Mouse (Mus musculus) cerebellum, adult 9-11 months (tissue): Measurements from ENCODE around the gene Zcchc10.
"Not testable (repeated sequence)": the region's sequence is repeated elsewhere in the genome, so short reads cannot be mapped to it uniquely, and the experiment has no call there.

Source experiments
- DNase-seq: peaks from one replicate; pipeline ENCODE4 v3.0.0; 2022

The Zcchc10 gene

DNA sequence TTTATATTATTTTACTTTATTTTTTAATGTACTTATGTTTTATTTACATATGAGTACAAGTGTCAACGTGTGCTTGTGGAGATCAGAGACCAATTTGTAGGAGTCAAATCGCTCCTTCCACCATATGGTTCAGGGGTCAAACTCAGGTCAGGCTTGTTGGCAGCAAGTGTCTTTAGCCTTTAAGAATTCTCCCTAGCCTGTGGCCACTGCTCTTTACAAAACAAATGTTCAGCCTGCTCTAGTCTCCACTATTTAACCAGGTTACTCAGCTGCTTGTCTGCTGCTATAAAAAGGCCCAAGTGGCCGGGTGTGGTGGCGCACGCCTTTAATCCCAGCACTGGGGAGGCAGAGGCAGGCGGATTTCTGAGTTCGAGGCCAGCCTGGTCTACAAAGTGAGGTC, 6.4 kb upstream of the Zcchc10 start:
- no peak for DNase-seq

DNA sequence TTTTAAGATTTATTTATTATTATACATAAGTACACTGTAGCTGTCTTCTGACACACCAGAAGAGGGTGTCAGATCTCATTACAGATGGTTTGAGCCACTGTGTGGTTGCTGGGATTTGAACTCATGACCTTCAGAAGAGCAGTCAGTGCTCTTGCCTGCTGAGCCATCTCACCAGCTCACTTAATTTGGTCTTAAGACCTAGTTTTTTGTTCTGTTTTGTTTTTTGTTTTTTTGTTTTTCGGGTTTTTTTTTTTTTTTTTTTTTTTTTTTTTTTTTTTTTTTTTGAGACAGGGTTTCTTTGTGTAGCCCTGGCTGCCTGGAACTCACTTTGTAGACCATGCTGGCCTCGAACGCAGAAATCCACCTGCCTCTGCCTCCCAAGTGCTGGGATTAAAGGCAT, 5.9 kb upstream of the Zcchc10 start:
- DNase-seq, result not testable (repeated sequence)

DNA sequence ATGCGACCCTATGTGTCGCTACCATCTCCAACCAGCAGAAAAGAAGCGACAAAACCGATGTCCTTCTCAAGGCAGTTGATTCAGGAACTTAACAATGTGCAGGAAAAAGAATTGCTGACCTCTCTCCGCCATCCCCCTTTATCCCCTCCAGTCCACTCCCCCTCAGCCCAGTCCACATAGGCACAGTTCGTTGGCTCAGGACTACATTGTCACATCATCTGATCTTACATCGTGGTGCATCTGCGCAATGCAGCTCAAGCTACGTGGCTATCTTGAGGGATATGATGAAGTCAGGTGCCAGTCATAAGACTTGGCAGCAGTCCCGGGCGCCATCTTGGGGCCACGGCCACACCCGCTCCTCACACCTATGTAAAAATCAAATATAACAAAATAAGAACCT, 4.6 kb upstream of the Zcchc10 start:
- not testable (repeated sequence) for DNase-seq

DNA sequence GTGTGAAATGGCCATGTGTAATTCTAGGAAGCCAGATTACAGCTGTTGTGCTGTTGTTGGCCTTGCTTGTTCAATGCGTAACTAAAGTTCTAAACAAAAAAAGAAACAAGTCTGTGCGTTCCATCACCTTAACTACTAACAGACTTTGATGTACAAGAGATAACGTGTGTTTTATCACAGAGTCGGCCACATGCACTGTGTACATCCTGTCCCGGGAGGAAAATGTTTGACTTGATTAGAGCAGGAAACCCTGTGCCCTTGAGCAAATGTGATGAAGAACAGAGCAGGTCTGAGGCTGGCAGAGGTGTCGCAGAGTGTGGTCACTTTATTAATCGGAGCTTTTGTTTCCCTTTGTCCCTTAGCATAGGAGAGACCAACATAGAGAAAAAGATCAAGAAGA, 5.8 kb downstream of the Zcchc10 start:
- no peak for DNase-seq

DNA sequence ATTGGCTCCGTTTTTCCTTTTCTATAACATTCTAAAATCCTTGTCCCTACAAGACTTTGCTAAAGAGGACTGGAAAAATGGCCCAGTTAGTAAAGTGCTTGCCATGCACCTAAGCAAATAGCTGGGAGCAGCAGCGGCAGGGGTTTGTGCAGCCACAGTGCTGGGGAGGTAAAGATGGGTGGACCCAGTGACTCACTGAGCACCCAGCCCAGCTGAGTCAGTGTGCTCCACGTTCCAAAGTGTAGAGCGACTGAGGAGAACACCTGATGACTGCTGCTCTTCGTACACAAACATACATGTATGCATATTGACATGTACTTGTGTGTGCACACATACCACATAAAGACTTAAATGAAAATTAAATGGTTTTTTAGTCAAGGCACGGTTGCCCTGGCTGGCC, 6.6 kb downstream of the Zcchc10 start:
- DNase-seq, result no peak

DNA sequence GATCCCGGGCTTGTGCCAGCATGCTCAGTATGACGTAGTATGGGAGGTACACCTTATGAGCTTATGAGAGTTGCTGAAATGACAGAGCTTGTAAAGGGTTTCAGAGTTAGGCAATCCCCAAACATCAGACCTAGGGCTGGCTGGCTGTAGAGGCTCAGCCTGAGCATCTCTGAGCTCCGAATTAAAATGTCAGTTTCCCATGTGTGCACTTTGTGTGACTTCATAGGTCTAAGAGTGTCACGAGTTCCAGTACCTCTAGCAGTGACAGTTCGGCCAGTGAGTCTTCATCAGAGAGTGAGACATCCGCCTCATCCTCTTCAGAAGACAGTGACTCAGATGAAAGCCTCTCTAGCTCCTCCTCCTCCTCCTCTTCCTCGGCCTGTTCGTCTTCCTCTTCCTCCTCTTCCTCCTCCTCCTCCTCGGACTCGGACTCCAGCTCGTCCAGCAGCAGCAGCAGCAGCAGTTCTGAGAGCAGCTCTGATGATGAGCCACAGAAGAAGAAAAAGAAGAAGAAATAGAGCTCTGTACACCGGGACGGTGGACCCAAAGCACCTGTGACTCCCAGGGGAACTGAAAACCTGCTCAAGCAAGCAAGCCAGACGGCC, 7.7 kb downstream of the Zcchc10 start:
- no peak for DNase-seq

DNA sequence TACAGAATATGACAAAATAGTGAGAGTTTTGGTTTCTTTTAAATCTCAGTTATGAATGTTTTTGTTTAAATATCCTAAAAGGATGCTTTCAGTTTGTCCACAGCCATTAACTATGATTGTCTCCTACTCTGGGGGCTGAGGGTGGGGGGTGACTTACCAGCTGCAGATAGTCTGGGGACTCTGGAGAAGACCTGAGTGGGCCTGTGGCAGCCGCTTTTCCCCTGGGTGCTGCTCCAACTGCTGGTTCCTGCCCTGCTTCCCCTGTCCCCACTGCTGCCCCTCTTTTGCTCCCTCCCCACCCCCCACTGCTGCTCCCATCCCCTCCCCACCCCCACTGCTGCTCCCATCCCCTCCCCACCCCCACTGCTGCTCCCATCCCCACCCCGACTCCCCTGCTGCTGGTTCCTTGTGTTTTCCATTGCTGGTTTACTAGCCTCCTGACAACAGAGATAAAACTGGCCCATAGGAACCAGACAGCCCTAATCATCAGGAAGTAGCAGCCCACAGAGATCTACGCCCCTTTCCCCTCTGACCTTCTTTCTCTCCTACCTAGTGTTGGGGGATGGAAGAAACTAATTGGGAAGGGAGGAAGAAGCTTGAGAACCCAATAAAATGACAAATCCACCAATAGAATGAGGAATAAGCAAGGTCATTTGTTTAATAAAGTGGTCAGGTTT, 11.2 kb downstream of the Zcchc10 start:
- no peak for DNase-seq

DNA sequence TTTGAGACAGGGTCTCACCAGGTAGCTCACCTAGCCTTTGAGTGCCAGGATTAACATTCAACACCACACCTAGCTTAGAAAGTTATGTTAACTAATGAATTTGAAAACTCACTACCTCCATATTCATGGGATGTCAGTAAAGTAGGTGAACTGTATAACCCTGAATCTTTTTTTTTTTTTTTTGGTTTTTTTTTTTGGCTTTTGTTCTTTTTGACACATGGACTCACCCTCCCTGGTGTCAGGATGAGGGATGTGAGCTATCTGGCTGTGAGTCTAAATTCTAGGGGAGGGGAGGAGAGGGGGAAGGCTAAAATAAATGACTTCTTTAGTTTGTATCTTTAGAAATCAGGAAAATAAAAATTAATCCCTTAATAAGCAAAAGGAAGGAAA, 11.7 kb downstream of the Zcchc10 start:
- no peak for DNase-seq

DNA sequence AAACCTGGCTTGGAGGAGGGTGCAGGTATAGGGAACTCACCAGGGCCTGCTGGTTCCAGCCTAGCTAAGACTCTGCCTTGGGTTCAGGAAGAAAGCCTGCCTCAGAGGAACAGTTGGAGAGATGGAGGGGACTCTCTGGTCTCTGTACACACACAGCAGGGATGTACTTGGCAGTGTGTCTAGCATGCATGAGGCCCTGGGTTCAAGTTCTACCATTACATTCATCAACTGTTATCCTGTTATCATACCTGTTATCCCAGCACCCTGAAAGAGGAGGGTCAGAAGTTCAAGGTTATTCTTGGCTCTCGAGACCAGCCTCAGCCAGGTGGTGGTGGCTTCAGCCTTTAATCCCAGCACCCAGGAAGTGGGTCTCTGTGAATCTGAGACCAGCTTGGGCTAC, 12.4 kb downstream of the Zcchc10 start:
- no peak for DNase-seq

DNA sequence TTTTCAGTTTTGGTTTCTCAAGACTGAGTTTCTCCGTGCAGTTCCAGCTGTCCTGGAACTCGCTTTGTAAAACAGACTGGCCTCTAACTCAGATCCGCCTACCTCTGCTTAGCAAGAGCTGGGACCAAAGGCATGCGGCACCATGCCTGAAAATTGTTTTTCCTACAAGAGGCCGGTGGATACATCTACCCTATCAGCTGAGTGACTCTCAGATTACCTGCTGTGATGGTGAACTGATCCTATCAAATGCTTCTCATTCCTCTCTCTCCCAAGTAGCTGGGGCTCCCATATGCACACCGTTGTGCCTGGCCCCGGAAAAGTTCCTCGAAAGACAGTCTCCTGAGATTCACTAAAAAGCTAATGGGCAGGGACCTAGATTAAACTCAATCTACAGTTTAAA, 13.2 kb downstream of the Zcchc10 start:
- DNase-seq, result no peak

DNA sequence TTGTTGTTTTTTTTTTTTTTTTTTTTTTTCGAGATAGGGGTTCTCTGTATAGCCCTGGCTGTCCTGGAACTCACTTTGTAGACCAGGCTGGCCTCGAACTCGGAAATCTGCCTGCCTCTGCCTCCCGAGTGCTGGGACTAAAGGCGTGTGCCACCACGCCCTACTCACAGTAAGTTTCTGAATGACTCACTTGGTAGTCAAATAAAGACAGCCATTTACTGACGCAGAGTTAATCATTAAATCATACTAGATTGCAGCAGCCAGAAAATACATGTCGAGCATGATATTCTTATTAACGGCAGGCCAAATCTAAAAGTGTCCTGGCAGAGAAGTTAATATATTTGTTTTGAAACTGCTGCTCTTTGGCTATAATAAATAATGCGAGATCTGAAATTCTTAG, 16.5 kb downstream of the Zcchc10 start:
- not testable (repeated sequence) for DNase-seq

DNA sequence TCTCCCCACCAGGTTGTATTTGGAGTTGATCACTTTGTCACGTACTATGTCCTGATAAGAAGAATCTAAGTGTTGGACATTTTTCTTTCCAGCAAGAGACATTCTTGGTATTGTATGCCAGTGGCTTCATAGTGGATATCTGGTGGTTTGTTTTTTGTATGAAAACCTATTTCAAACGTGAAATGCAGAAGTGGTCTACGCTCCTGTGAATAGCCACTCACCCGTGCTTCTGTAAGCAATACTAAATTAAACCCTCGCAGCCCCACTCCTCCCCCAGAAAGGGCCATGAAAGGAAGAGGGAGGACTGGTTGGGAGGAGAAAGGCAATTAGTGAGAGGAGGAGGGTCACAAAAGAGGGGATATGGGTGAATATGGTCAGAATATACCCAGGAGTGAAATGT, 18.2 kb downstream of the Zcchc10 start:
- no peak for DNase-seq

DNA sequence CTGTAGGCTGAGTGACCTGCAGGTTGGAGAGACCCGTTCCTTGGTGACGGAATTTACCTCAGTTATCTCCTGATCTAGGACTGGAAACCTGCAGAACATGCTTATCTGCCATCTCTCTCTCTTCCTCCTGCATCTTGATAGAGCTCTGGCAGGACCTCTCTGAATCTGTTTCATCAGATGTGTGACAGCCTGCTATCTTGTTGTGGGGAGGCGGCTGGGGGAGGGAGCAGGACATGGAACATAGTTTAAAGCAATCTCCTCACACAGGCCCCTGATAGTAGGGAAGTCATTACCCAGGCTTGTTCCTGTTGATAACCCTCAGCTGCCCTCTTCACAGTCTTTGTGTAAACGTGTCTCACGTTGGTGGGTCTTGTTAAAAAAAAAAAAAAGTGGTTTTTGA, 20.8 kb downstream of the Zcchc10 start:
- no peak for DNase-seq

DNA sequence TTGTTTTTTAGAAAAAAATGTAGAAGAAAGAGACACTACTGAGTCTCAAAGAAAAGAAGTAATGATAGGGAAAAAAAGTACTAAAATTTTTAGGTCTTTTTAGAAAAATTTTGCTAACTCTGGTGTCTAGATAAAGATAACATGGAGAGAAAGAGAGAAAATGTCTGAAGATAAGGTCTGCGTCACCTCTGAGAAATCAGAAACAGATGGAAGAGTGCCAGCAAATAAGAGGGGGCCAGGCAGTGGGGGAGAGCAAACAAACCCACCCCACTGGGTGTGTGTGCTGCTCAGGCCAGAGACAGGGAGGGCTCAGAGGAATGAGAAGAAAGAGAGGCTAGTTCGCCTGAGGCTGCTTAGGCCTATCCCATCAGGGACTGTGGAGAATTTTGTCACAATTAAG, 21.3 kb downstream of the Zcchc10 start:
- DNase-seq, result no peak

DNA sequence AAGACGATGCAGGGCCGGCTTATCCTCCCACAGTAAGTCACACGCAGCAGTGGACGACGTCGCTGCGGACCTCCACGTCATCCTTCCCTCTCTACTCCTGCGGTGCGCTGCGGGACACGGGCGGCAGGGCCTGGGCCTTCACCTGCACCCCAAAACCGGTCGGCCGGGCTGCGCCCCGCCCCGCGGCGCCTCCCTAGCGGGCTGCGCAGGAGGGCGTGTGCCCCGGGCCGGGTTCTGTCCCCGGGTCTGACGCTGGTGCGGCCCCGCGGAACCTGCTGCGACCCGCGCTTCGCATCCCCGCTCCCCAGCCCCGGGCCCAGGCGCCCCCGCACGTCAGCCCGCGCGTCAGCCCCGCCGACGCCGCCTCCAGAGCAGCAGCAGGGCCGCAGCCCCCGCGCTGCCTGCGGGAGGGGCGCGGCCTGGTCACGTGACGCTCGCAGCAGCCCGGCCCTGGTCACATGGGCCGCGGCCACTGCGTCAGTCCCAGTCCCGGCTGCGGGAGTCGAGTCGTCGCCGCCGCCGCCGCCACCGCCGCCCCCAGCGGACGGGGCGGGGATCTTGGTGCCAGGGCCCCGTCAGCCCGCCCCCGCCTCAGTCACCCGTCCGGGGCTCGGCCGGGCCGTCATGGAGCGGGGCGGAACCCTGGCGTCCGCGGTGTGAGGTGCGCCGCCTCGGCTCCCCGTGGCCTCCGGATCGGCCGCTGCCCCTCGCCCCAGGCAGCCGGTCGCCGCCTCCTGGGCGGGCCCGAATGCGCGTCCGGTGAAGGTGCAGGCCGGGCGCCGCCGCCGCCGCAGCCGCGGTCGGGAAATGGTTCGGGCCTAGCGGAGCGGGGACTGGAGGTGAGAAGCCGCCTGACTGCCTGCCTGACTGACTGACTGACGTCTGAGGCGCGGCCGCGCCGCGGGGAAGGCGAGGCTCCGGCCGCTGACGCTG, 26.1 kb downstream of the Zcchc10 start, which contains the start of gene Aff4:
Aff4 (plus strand) TSS at position 543 of the 933 bp plus-strand sequence.
- DNase-seq, result peak; percentile 94

DNA sequence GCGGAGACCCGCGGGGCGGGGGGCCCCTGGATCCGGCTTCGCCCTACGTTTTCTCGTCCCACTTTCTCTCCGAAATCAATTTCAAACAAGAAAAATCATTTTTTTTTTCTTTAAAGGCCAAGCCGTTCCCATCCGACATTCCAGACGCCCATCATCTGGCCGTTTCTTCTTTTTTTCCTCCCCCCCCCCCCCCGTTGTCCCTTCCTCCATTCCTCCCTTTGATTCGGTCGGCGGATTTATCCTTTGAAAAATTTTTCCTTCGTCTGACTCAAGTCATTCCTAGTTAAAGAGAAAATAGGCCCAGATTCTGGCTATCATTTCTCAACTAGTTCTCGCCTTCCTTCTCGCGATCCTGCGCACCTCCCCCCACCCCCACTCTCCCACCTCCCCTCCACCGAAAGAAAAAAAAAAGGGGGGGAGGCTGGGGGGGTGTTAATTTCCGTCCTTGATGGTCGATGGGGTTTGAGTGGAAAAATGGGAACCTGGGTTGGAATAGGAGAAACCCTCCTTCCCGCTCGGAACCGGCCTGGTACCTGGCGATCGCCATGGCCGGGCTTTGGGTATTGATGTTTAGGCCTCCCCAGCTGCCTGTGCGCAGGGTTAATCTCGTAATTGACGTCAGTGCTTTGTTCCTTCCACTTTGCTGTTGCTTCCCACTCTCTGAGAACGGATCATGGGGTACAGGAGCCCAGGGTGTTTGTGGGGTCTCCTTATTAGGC, 26.9 kb downstream of the Zcchc10 start:
- DNase-seq, result peak; percentile 61

DNA sequence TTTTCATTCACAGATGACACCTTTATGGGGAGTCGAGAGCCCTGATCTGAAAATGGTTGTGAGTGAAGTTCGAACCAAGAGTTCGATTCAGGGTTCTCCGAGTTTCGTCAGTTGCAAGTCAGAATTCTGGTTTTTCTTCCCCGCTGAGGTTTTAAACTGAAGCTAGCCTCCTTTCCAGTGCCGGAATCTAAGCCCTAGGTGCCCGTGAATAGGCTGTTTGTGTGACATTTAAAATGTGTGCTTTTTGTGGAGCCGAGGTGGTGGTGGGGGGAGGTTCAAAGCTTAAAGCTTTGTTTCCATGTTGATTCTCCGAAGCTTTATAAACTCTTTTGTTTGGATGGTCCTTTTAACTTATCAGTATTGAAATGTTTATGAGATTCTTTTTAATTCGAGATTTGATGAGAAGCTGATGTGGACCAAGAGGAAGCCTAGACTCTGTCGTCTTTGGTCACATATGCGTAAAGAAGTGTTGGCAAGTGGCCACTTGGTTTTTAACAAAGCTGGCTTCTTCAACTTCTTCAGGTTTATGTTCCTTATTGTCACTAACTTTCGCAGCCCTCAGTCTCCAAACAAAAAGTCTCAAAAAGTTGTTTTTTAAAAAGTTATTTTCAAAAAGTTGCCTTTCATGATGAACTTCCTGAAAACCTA, 27.6 kb downstream of the Zcchc10 start:
- no peak for DNase-seq

DNA sequence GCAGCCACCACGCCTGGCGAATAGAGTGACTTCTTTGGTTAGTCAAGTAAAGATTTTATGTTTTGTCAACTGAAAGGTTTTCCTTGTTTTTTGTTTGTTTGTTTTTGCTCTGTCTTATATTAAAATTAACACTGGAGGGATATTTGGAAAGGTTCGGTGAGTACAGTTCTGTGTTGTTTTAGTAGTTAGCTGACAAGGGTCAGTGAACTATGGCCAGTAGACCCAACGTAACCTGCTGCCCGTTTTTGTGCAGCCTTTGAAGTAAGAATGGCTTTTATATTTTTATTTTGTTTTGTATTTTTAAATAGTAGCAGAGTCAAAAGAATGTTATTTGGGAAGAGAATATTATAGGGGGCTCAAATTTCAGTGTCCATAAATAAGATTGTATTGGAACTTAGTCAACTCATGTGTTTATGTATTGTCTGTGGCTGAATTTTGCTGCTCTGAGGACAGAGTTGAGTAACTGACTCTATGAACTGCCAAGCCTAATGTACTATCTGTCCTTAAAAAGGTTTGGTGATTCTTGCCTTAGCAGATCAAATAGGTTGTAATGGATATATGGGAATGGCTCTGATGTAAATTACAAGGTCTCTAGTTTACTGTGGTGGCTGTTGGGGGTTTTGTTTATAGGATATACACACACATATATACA, 34.2 kb downstream of the Zcchc10 start:
- DNase-seq, result no peak

DNA sequence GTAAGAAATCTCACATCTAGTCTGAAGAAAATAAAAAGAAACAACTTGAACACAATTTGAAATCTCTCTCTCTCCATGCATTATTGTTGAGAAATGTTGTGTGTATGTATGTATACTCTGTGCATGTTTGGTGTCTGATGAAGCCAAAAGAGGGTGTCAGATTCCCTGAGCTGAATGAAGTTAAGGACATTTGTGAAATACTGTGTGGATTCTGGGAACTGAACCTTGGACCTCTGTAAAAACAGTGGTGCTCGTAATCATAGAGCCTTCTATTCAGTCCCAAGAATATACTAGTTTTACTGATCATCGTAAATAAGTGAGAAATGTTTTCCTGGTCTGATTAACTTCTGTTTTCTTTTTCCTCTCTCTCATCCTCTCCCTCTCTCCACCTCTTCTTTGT, 42.6 kb downstream of the Zcchc10 start:
- DNase-seq, result no peak

DNA sequence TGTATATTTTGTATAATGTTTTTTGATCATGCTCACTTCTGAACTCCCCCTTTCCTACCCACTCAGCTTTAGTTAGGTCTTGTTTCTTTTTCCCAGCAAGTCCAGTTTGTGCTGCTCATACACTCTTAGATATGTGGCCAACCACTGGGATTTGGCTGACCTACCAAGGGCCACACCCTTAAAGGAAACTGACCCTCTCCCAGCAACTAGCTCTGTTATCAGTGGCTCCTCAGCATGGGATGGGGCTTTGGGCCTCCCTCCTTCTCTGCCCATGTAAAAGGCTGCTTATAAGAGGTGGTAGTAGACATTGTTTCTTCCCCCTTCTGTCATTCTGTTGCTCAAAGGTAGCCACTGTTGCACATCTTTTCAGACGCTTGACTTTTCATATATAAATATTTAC, 54.4 kb downstream of the Zcchc10 start:
- DNase-seq, result no peak
